Mouse (Mus musculus): Measurements from ENCODE around the gene Rnf11.
A peak's percentile ranks its signal among the peaks of the same experiment; 100 is the strongest.

Rnf11 gene

GRCm38 (mm10) chr4:109444471-109444870 lies 40.1 kb downstream of the Rnf11 start:
- no peak for DNase-seq

- DNase-seq: peak; percentile 70 to 83
These were observed 41.9 kb downstream of the Rnf11 start for GRCm38 (mm10) chr4:109442649-109443048.

- peak in 1 of 2 experiments; percentile 21 for DNase-seq
These were observed 42.4 kb downstream of the Rnf11 start for GRCm38 (mm10) chr4:109442126-109442525.

GRCm38 (mm10) chr4:109441000-109441399 lies 43.5 kb downstream of the Rnf11 start:
- no peak for DNase-seq

GRCm38 (mm10) chr4:109440381-109440780 lies 44.1 kb downstream of the Rnf11 start:
- no peak for DNase-seq

- DNase-seq: no peak
These were observed 44.7 kb downstream of the Rnf11 start for GRCm38 (mm10) chr4:109439825-109440248.

GRCm38 (mm10) chr4:109439101-109439500 lies 45.4 kb downstream of the Rnf11 start:
- no peak for DNase-seq

GRCm38 (mm10) chr4:109437913-109438878 lies 46.3 kb downstream of the Rnf11 start:
- peak; percentile 75 to 82 for DNase-seq

- no peak for DNase-seq
These were observed 50.3 kb downstream of the Rnf11 start for GRCm38 (mm10) chr4:109434256-109434655.

- peak; percentile 42 to 47 for DNase-seq
These were observed 50.9 kb downstream of the Rnf11 start for GRCm38 (mm10) chr4:109433641-109434040.

GRCm38 (mm10) chr4:109432668-109433375 lies 51.7 kb downstream of the Rnf11 start:
- no peak for DNase-seq

- DNase-seq: peak; percentile 44 to 58
These were observed 53.7 kb downstream of the Rnf11 start for GRCm38 (mm10) chr4:109430854-109431253.

GRCm38 (mm10) chr4:109430250-109430649 lies 54.3 kb downstream of the Rnf11 start:
- DNase-seq: no peak

- no peak for DNase-seq
These were observed 57.5 kb downstream of the Rnf11 start for GRCm38 (mm10) chr4:109427058-109427457.

GRCm38 (mm10) chr4:109423438-109423837 lies 61.1 kb downstream of the Rnf11 start:
- DNase-seq: no peak

GRCm38 (mm10) chr4:109422436-109422835 lies 62.1 kb downstream of the Rnf11 start:
- DNase-seq: no peak

GRCm38 (mm10) chr4:109421608-109422007 lies 62.9 kb downstream of the Rnf11 start:
- DNase-seq: no peak

GRCm38 (mm10) chr4:109420138-109420795 lies 64.3 kb downstream of the Rnf11 start:
- no peak for DNase-seq

- DNase-seq: no peak
These were observed 65.0 kb downstream of the Rnf11 start for GRCm38 (mm10) chr4:109419563-109419962.

GRCm38 (mm10) chr4:109419017-109419416 lies 65.5 kb downstream of the Rnf11 start:
- no peak for DNase-seq

GRCm38 (mm10) chr4:109417998-109418397 lies 66.5 kb downstream of the Rnf11 start:
- DNase-seq: no peak

- DNase-seq: no peak
These were observed 72.3 kb downstream of the Rnf11 start for GRCm38 (mm10) chr4:109412233-109412632.

GRCm38 (mm10) chr4:109411377-109411967 lies 73.1 kb downstream of the Rnf11 start:
- no peak for DNase-seq

All from cerebellum, postnatal 14 days (tissue).